Mouse (Mus musculus) heart, postnatal 0 days (tissue): ENCODE results near the gene Zbtb42. TPM values are rescaled to one million over a fixed set of nuclear protein-coding genes. Genes with fewer than 3 reads are reported as not detected.

Source experiments
- ATAC-seq: fragments of 200-750 bp; cut with Nextera tagmentation; 2 replicates; pipeline ENCODE4 v1.8.0; 2017; ENCODE audit warnings: low read depth, moderate number of reproducible peaks, moderate library complexity; ENCODE audit not compliant: insufficient read depth
- DNase-seq: peaks from one replicate; pipeline ENCODE4 v3.0.0-alpha.2; 2016; ENCODE audit warnings: low spot score
- H3K27ac ChIP-seq: fragments of 300-500 bp; sonication (generic); 2 replicates; pipeline ENCODE4 v1.5.1; 2014; ENCODE audit warnings: low read depth, mild to moderate bottlenecking
- H3K27me3 ChIP-seq: fragments of 300-500 bp; sonication (generic); 2 replicates; pipeline ENCODE4 v1.6.1; 2014; ENCODE audit warnings: low read length, mixed read lengths; ENCODE audit not compliant: control insufficient read depth, insufficient read depth
- H3K36me3 ChIP-seq: fragments of 300-500 bp; sonication (generic); replicated peaks from 2 replicates; pipeline ENCODE4 v1.6.1; 2014; ENCODE audit warnings: low read length, mixed read lengths; ENCODE audit not compliant: control insufficient read depth, insufficient read depth
- H3K4me1 ChIP-seq: fragments of 300-500 bp; sonication (generic); 2 replicates; pipeline ENCODE4 v1.6.1; 2014; ENCODE audit warnings: antibody characterized with exemption; ENCODE audit not compliant: control insufficient read depth, insufficient read depth
- H3K4me2 ChIP-seq: fragments of 300-500 bp; sonication (generic); 2 replicates; pipeline ENCODE4 v1.6.1; 2014; ENCODE audit warnings: low read depth, mild to moderate bottlenecking, low read length, moderate library complexity
- H3K4me3 ChIP-seq: fragments of 300-500 bp; sonication (generic); 2 replicates; pipeline ENCODE4 v1.5.1; 2014; ENCODE audit warnings: low read depth, low read length
- H3K9ac ChIP-seq: fragments of 300-500 bp; sonication (generic); replicated peaks from 2 replicates; pipeline ENCODE4 v1.6.1; 2014; ENCODE audit warnings: low read depth, low read length, mixed read lengths
- H3K9me3 ChIP-seq: fragments of 300-500 bp; sonication (generic); replicated peaks from 2 replicates; pipeline ENCODE4 v1.6.1; 2016; ENCODE audit warnings: low read length; ENCODE audit not compliant: control insufficient read depth
- CTCF ChIP-seq: IDR thresholded peaks from 2 replicates; pipeline ENCODE4 v1.5.1; 2016; ENCODE audit warnings: antibody characterized with exemption, control low read depth, low read depth
- EP300 ChIP-seq: IDR thresholded peaks from 2 replicates; pipeline ENCODE4 v1.6.1; 2016; ENCODE audit warnings: antibody characterized with exemption, low read depth
- WGBS: fragments of 180-500 bp; shearing (Covaris S2); extraction: QIAGEN DNeasy Blood & Tissue Kit; methylation state at CpG from one replicate; pipeline ENCODE4 v1.1.7; 2014; 5-methylcytosine and 5-hydroxymethylcytosine counted together
- polyA plus RNA-seq: library from polyadenylated mRNA; unstranded; fragments of >200 nt; fragmentation: Nextera tagmentation; extraction: Ambion mirVana; gene quantifications from 2 replicates; pipeline ENCODE4 v1.2.1, GENCODE M21; 2015
- total RNA-seq: library from RNA; depleted of rRNA; stranded (reverse); fragments of >200 nt; gene quantifications from 2 replicates; pipeline ENCODE4 v1.2.3, GENCODE M21; 2014; ENCODE audit warnings: low replicate concordance

Gene Zbtb42
- total and polyA plus RNA-seq, 2 experiments from 2014 or later = 3.2 to 4.6 TPM

DNA sequence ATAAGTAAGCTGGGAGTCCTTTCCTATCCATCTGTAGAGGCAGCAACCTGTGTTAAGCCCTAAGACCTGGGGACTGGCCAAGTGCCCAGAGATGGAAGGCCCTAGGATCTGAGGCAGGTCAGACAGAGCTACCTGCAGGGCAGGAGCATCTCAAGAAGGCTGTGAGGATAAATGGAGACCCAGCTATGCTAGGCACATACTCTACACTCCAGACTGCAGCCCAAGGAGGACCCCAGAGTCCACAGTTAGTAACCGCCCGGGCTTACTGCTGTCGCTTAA is 17.4 kb upstream of the Zbtb42 start:
- no peak for DNase-seq
- no peak for TF ChIP-seq EP300
- TF ChIP-seq CTCF = no peak
- Histone ChIP-seq H3K36me3 (peaks cover 74% of the 10 kb centered on the region), H3K27me3 (no peaks in the 10 kb centered on the region), H3K27ac (peak overlapping the region; percentile 62), H3K4me3 (no peak overlapping the region), H3K9me3 (no peaks in the 10 kb centered on the region), H3K4me2 (no peak overlapping the region), H3K4me1 (peaks cover 30% of the 10 kb centered on the region), H3K9ac (peak overlapping the region; percentile 25; the same call in 1 of the 2 replicates)
- no peak for ATAC-seq
- 33% methylated on average over 3 of the region's 3 CpGs for WGBS

DNA sequence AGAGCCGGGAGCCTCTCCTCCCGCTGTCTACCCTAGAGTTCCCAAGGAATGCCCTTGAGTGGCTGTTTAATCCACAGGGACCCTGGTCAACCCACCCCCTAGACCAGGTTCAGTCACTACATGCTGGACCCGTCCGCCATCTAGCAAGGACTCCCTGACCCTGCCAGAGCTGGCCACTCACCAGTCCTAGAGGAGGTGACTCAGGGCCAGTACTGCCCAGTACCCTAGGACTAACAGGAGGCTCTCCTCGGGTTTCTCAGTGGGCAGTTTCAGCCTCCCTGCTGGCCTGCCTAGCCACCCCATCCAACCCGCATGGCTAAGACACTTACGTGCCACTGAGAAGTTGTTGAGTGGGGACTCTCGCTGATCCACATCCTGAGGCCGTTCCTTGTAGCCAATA is 16.8 kb upstream of the Zbtb42 start:
- Histone ChIP-seq H3K27ac (no peak overlapping the region), H3K4me2 (no peak overlapping the region), H3K4me1 (peaks cover 35% of the 10 kb centered on the region), H3K9ac (no peak overlapping the region), H3K27me3 (no peaks in the 10 kb centered on the region), H3K9me3 (no peaks in the 10 kb centered on the region), H3K36me3 (peaks cover 69% of the 10 kb centered on the region), H3K4me3 (no peak overlapping the region)
- ATAC-seq (no peak), DNase-seq (no peak)
- no peak for TF ChIP-seq EP300
- no peak for TF ChIP-seq CTCF
- 50% methylated on average over 9 of the region's 9 CpGs for WGBS

DNA sequence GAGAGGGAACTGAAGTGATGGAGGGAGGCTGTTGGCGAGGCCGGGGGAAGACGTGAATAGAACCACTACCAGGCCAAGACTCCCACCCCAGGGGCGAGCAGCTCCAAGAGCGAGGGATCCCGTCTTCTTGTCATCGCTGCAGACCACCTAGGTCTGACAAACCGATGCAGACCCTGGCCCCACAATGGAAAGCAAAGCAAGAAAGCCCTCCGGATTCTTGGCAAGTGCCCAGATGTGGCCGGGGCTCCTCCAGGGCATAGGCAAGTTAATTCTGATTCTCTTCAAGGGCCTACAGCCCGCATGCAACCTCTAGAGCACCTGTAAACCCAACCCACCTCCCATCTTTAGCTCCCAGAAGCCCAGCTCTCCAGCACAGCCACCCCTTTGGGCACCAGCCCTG is 15.3 kb upstream of the Zbtb42 start:
- 72% methylated on average over 11 of the region's 11 CpGs for WGBS
- no peak overlapping the region for H3K9ac ChIP-seq
- no peak overlapping the region for H3K4me3 ChIP-seq
- H3K27ac ChIP-seq = no peak overlapping the region
- DNase-seq (no peak), ATAC-seq (no peak)
- no peak overlapping the region for H3K4me2 ChIP-seq
- H3K4me1 ChIP-seq = peaks cover 47% of the 10 kb centered on the region
- no peaks in the 10 kb centered on the region for H3K9me3 ChIP-seq
- peaks cover 60% of the 10 kb centered on the region for H3K36me3 ChIP-seq
- H3K27me3 ChIP-seq = no peaks in the 10 kb centered on the region
- no peak for TF ChIP-seq CTCF
- no peak for TF ChIP-seq EP300

DNA sequence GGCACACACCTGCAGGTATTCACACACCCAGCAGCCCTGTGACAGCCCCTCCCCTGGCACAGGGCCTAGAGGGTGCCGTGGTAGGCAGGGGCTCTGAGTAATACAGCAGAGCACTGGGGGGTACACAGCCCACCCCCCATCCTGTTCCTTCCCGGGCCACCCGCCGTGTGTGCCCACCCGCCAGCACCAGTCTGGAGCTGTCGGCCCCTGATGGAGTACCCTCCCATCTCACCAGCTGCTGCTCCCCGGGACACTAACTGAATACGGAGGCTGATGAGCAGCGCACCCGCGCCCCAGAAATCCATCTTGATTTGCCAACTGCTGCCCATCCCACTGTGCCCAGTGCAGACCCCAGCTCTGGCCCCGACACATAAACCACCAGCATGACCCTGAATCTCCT is 14.9 kb upstream of the Zbtb42 start:
- Histone ChIP-seq H3K27me3 (no peaks in the 10 kb centered on the region), H3K4me2 (no peak overlapping the region), H3K36me3 (peaks cover 60% of the 10 kb centered on the region), H3K4me1 (peaks cover 51% of the 10 kb centered on the region), H3K4me3 (no peak overlapping the region), H3K27ac (no peak overlapping the region), H3K9ac (no peak overlapping the region), H3K9me3 (no peaks in the 10 kb centered on the region)
- DNase-seq (no peak), ATAC-seq (no peak)
- WGBS = 78% methylated on average over 12 of the region's 12 CpGs
- no peak for TF ChIP-seq EP300
- TF ChIP-seq CTCF = no peak

DNA sequence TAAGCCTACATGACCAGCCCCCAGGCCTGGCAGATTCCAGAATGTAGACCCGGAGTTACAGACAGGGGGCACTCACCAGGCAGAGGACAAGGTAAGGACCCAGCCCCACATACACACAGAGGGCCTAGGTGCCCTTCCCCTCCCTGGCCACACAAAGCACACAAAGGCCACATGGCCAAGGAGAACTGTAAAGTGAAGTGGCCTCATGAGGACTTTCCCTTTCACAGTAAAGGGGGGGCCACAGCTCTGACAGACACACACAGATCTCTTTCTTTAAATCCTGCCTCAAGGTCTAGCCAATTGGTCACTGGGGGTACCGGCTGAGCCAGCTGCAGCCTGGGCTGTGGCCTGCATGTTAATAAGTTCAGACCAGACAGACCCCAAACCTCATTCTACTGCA is 14.5 kb upstream of the Zbtb42 start:
- H3K4me3 ChIP-seq = no peak overlapping the region
- no peaks in the 10 kb centered on the region for H3K27me3 ChIP-seq
- no peak overlapping the region for H3K9ac ChIP-seq
- H3K27ac ChIP-seq = no peak overlapping the region
- WGBS = 32% methylated on average over 2 of the region's 2 CpGs
- H3K9me3 ChIP-seq = no peaks in the 10 kb centered on the region
- ATAC-seq = no peak
- DNase-seq = no peak
- no peak for TF ChIP-seq CTCF
- peaks cover 60% of the 10 kb centered on the region for H3K36me3 ChIP-seq
- peaks cover 55% of the 10 kb centered on the region for H3K4me1 ChIP-seq
- no peak overlapping the region for H3K4me2 ChIP-seq

DNA sequence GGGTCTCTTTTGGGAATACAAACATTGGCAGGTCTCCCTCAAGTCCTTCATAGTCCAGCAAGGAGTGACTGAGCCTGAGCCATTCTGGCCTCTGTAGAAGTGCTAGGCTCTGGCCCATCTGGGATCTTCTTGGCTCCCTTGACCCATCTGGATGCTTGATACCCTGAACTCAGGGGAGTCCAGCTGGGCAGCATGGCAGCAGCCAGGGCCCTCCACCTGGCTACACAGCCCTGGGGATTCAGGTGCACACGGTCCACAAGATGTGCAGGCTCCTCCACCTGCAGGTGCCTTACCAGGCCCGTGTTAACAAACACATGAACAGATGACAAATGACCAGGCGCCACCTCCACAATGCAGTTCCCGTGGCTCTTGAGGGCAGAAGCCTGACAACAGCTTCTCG is 14.0 kb upstream of the Zbtb42 start:
- Histone ChIP-seq H3K9ac (no peak overlapping the region), H3K4me2 (0 out of 2 replicates have a peak overlapping the region, but pooled peaks have one; percentile 1), H3K4me3 (no peak overlapping the region)

More for the DNA sequence above, 14.0 kb upstream of the Zbtb42 start:
- H3K4me1 ChIP-seq = peaks cover 59% of the 10 kb centered on the region
- no peak overlapping the region for H3K27ac ChIP-seq
- WGBS = 46% methylated on average over 5 of the region's 5 CpGs
- TF ChIP-seq EP300 (no peak), CTCF (no peak)
- H3K27me3 ChIP-seq = no peaks in the 10 kb centered on the region
- ATAC-seq (no peak), DNase-seq (no peak)
- H3K9me3 ChIP-seq = no peaks in the 10 kb centered on the region
- H3K36me3 ChIP-seq = peaks cover 60% of the 10 kb centered on the region
